Mouse (Mus musculus) left cerebral cortex, adult 2 months (tissue): ENCODE measurements at regions not wholly inside any gene's neighbourhood (a gene's known extent, or its start where the extent isn't known, plus 50 kb on each side); places are given as distances from the start of the nearest gene placed in this dataset.

ENCODE experiments used
- DNase-seq, 2 experiments: peaks; one replicate each; pipeline ENCODE4 v3.0.0; 2021 to 2022; ENCODE audit warnings: low spot score in 2 of 2, mixed read lengths in 1 of 2; ENCODE audit errors: extremely low spot score in 1 of 2
- H3K27ac ChIP-seq: fragments of 200-600 bp; 2 replicates; pipeline ENCODE4 v1.8.1; 2022
- H3K4me3 ChIP-seq: fragments of 200-600 bp; 2 replicates; pipeline ENCODE4 v1.8.1; 2022
- CTCF ChIP-seq: fragments of 200-600 bp; IDR thresholded peaks from 2 replicates; pipeline ENCODE4 v1.8.1; 2022; ENCODE audit warnings: antibody characterized with exemption, mild to moderate bottlenecking, moderate library complexity
- intact Hi-C: fragments of 180-260 bp; cut with DNase I; formaldehyde crosslinking; loops from one replicate; pipeline ENCODE4 v1.15.1; 2025

- TF ChIP-seq CTCF = no peak
- DNase-seq = no peak
- H3K4me3 ChIP-seq = no peak overlapping the region
- H3K27ac ChIP-seq = no peak overlapping the region
- intact Hi-C loops = loop anchor here (10.0 kb wide), 1 partner anchor 599 kb away; no protein-coding TSS in a partner anchor
Measured at GRCm38 (mm10) chr10:68894121-68894520, 170.7 kb downstream of the Tmem26 start.

GRCm38 (mm10) chr10:68897524-68897923 lies 174.1 kb downstream of the Tmem26 start:
- no peak overlapping the region for H3K27ac ChIP-seq
- no peak overlapping the region for H3K4me3 ChIP-seq
- TF ChIP-seq CTCF = no peak
- DNase-seq = no peak
- intact Hi-C loops = loop anchor here (10.0 kb wide), 1 partner anchor 603 kb away; no protein-coding TSS in a partner anchor

- DNase-seq = no peak
- intact Hi-C loops = loop anchor here (5.0 to 10.0 kb wide), 3 partner anchors 106 to 546 kb away; no protein-coding TSS in a partner anchor
- H3K4me3 ChIP-seq = no peak overlapping the region
- TF ChIP-seq CTCF = no peak
- H3K27ac ChIP-seq = no peak overlapping the region
Measured at GRCm38 (mm10) chr10:68901168-68901567, 177.7 kb downstream of the Tmem26 start.

GRCm38 (mm10) chr10:68902670-68903069 lies 179.2 kb downstream of the Tmem26 start:
- H3K27ac ChIP-seq = no peak overlapping the region
- no peak overlapping the region for H3K4me3 ChIP-seq
- peak; percentile 41 to 64 for DNase-seq
- intact Hi-C loops = loop anchor here (5.0 to 10.0 kb wide), 3 partner anchors 105 to 548 kb away; no protein-coding TSS in a partner anchor
- peak; percentile 81 for TF ChIP-seq CTCF

GRCm38 (mm10) chr10:68904337-68904736 lies 180.9 kb downstream of the Tmem26 start:
- intact Hi-C loops = loop anchor here (5.0 to 10.0 kb wide), 3 partner anchors 103 to 550 kb away; no protein-coding TSS in a partner anchor
- Histone ChIP-seq H3K4me3 (no peak overlapping the region), H3K27ac (no peak overlapping the region)
- no peak for TF ChIP-seq CTCF
- DNase-seq = no peak

GRCm38 (mm10) chr10:68908236-68908635 lies 184.8 kb downstream of the Tmem26 start:
- intact Hi-C loops = loop anchor here (2.0 to 10.0 kb wide), 4 partner anchors 199 to 553 kb away; no protein-coding TSS in a partner anchor
- peak; percentile 72 to 74 for DNase-seq

GRCm38 (mm10) chr10:68909018-68909417 lies 185.6 kb downstream of the Tmem26 start:
- no peak for DNase-seq
- intact Hi-C loops = loop anchor here (2.0 to 10.0 kb wide), 4 partner anchors 198 to 554 kb away; no protein-coding TSS in a partner anchor
- peak overlapping the region; percentile 26 for H3K4me3 ChIP-seq
- no peak overlapping the region for H3K27ac ChIP-seq
- TF ChIP-seq CTCF = no peak

More at GRCm38 (mm10) chr10:68908236-68908635, 184.8 kb downstream of the Tmem26 start:
- Histone ChIP-seq H3K4me3 (no peak overlapping the region), H3K27ac (no peak overlapping the region)
- peak; percentile 64 for TF ChIP-seq CTCF

- Histone ChIP-seq H3K27ac (no peak overlapping the region), H3K4me3 (no peak overlapping the region)
- DNase-seq = no peak
- intact Hi-C loops = no loop called here
- no peak for TF ChIP-seq CTCF
Measured at GRCm38 (mm10) chr10:68916147-68916546, 192.7 kb downstream of the Tmem26 start.

- H3K4me3 ChIP-seq = no peak overlapping the region
- no peak overlapping the region for H3K27ac ChIP-seq
- intact Hi-C loops = no loop called here
- TF ChIP-seq CTCF = no peak
- DNase-seq = no peak
Measured at GRCm38 (mm10) chr10:68935843-68936242, 212.4 kb downstream of the Tmem26 start.

GRCm38 (mm10) chr10:68943239-68943638 lies 208.0 kb upstream of the Rhobtb1 start:
- Histone ChIP-seq H3K27ac (no peak overlapping the region), H3K4me3 (no peak overlapping the region)
- intact Hi-C loops = no loop called here
- no peak for TF ChIP-seq CTCF
- DNase-seq = no peak

GRCm38 (mm10) chr10:68956539-68956938 lies 194.7 kb upstream of the Rhobtb1 start:
- DNase-seq = no peak
- Histone ChIP-seq H3K4me3 (no peak overlapping the region), H3K27ac (no peak overlapping the region)
- intact Hi-C loops = no loop called here
- TF ChIP-seq CTCF = no peak

- intact Hi-C loops = no loop called here
- Histone ChIP-seq H3K4me3 (no peak overlapping the region), H3K27ac (no peak overlapping the region)
- TF ChIP-seq CTCF = no peak
- no peak for DNase-seq
Measured at GRCm38 (mm10) chr10:68961376-68961775, 189.9 kb upstream of the Rhobtb1 start.

- TF ChIP-seq CTCF = no peak
- Histone ChIP-seq H3K27ac (no peak overlapping the region), H3K4me3 (no peak overlapping the region)
- intact Hi-C loops = no loop called here
- DNase-seq = no peak
Measured at GRCm38 (mm10) chr10:68963090-68963489, 188.1 kb upstream of the Rhobtb1 start.
